Comparison of ENCODE assay signal across 15 mouse cellular contexts in genomic region chr3:101939152-101939551, GRCm38 (mm10). TPM values are rescaled to one million over a fixed set of nuclear protein-coding genes. Genes with fewer than 3 reads are reported as not detected.
DNase-seq lines count a peak whose midpoint lies in the region; ATAC-seq and TF ChIP-seq lines count a peak whose summit lies in the region.
"Had no signal": no experiment of that assay in that cellular context is flagged by ENCODE, and none has a peak within 500 bp of the region (broad histone marks: within the 10 kb centered on the region; RNA-seq: fewer than 3 reads in every experiment).

No protein-coding gene starts in this region.

- peak overlapping the region; percentile 80 for H3K27ac ChIP-seq in bone marrow, adult 2 months (ENCODE audit: control insufficient read depth, insufficient read depth, low read depth, low read length, poor library complexity)
- H3K27ac ChIP-seq in embryonic facial prominence, embryonic 14.5 days (replicated peaks; ENCODE audit: low read depth, low read length), result no peak overlapping the region
- peak overlapping the region; percentile 47 for H3K27ac ChIP-seq in limb, embryonic 15.5 days
- H3K27ac ChIP-seq in forebrain, embryonic 11.5 days (ENCODE audit: low read depth, low read length), result no peak overlapping the region
- H3K27ac ChIP-seq: hindbrain, embryonic 15.5 days; kidney, postnatal 0 days; neural tube, embryonic 13.5 days had no signal

- no peaks in the 10 kb centered on the region for H3K36me3 ChIP-seq in embryonic facial prominence, embryonic 14.5 days (ENCODE audit: control insufficient read depth, insufficient read depth, low read length)
- H3K36me3 ChIP-seq in limb, embryonic 15.5 days, result no peaks in the 10 kb centered on the region
- H3K36me3 ChIP-seq in forebrain, embryonic 11.5 days (ENCODE audit: control insufficient read depth, insufficient read depth, low read length), result no peaks in the 10 kb centered on the region
- H3K36me3 ChIP-seq: hindbrain, embryonic 15.5 days; neural tube, embryonic 13.5 days had no signal

- no peak for TF ChIP-seq CTCF in bone marrow, adult 2 months (IDR thresholded peaks at IDR 0.05; ENCODE audit: control insufficient read depth, insufficient read depth, low read length)

- H3K4me1 ChIP-seq in bone marrow, adult 2 months (ENCODE audit: control insufficient read depth, insufficient read depth, low read length), result peaks cover 2% of the 10 kb centered on the region; the same call in 1 of the 2 replicates
- H3K4me1 ChIP-seq in embryonic facial prominence, embryonic 14.5 days (ENCODE audit: control insufficient read depth, insufficient read depth, low read length), result no peaks in the 10 kb centered on the region
- H3K4me1 ChIP-seq in limb, embryonic 15.5 days, result no peaks in the 10 kb centered on the region
- H3K4me1 ChIP-seq in forebrain, embryonic 11.5 days (replicated peaks; ENCODE audit: control insufficient read depth, insufficient read depth, low read length), result no peaks in the 10 kb centered on the region

- no peak overlapping the region for H3K4me2 ChIP-seq in embryonic facial prominence, embryonic 14.5 days (ENCODE audit: low read depth, low read length)
- no peak overlapping the region for H3K4me2 ChIP-seq in limb, embryonic 15.5 days
- no peak overlapping the region for H3K4me2 ChIP-seq in forebrain, embryonic 11.5 days (ENCODE audit: low read depth, low read length, severe bottlenecking)
- H3K4me2 ChIP-seq: hindbrain, embryonic 15.5 days; neural tube, embryonic 13.5 days had no signal

- DNase-seq in embryonic facial prominence, embryonic 14.5 days (ENCODE audit: low spot score), result peak; percentile 76
- DNase-seq in layer of hippocampus, postnatal 36 days, result no peak
- DNase-seq in forebrain, embryonic 11.5 days (ENCODE audit: low spot score), result no peak
- DNase-seq in ovary, adult 18-20 months (ENCODE audit: low spot score), result no peak
- DNase-seq: cerebellum, adult 18-20 months; embryo, embryonic 11 days; heart, adult 18-20 months; thymus, adult 18-20 months had no signal

- no peak overlapping the region for H3K9ac ChIP-seq in embryonic facial prominence, embryonic 14.5 days (ENCODE audit: low read depth, low read length)
- H3K9ac ChIP-seq in limb, embryonic 15.5 days, result no peak overlapping the region
- no peak overlapping the region for H3K9ac ChIP-seq in forebrain, embryonic 11.5 days (ENCODE audit: low read length)
- H3K9ac ChIP-seq: hindbrain, embryonic 15.5 days; neural tube, embryonic 13.5 days had no signal

- no peak for TF ChIP-seq POLR2A in bone marrow, adult 2 months (IDR thresholded peaks at IDR 0.05; ENCODE audit: borderline replicate concordance, control insufficient read depth, low read depth, low read length)

- no peaks in the 10 kb centered on the region for H3K9me3 ChIP-seq in embryonic facial prominence, embryonic 14.5 days (ENCODE audit: control insufficient read depth, low read length)
- no peaks in the 10 kb centered on the region for H3K9me3 ChIP-seq in limb, embryonic 15.5 days
- no peaks in the 10 kb centered on the region for H3K9me3 ChIP-seq in forebrain, embryonic 11.5 days (ENCODE audit: control insufficient read depth, low read length)
- H3K9me3 ChIP-seq: hindbrain, embryonic 15.5 days; neural tube, embryonic 13.5 days had no signal

- ATAC-seq in embryonic facial prominence, embryonic 14.5 days (ENCODE audit: low read depth), result peak; percentile 74; the same call in 1 of the 2 replicates
- ATAC-seq in limb, embryonic 15.5 days (ENCODE audit: insufficient number of reproducible peaks, low FRiP score, low TSS enrichment, low read depth), result no peak
- ATAC-seq in megakaryocyte progenitor cell, adult 5-6 weeks (replicated peaks; ENCODE audit: poor library complexity), result peak; percentile 95
- no peak for ATAC-seq in forebrain, embryonic 11.5 days (replicated peaks; ENCODE audit: low FRiP score)
- ATAC-seq: midbrain, embryonic 16.5 days had no signal

- 29% methylated on average over 7 of the region's 7 CpGs for WGBS in bone marrow, adult 2 months
- 64% methylated on average over 7 of the region's 7 CpGs for WGBS in embryonic facial prominence, embryonic 14.5 days
- 57% methylated on average over 7 of the region's 7 CpGs for WGBS in limb, embryonic 15.5 days
- 77% methylated on average over 7 of the region's 7 CpGs for WGBS in forebrain, embryonic 11.5 days

- H3K4me3 ChIP-seq in bone marrow, adult 2 months (replicated peaks; ENCODE audit: control insufficient read depth, low read depth, low read length), result peak overlapping the region; percentile 4
- no peak overlapping the region for H3K4me3 ChIP-seq in embryonic facial prominence, embryonic 14.5 days (ENCODE audit: low read depth, low read length)
- H3K4me3 ChIP-seq in limb, embryonic 15.5 days, result no peak overlapping the region
- no peak overlapping the region for H3K4me3 ChIP-seq in forebrain, embryonic 11.5 days (ENCODE audit: low read depth, low read length)
- H3K4me3 ChIP-seq: hindbrain, embryonic 15.5 days; neural tube, embryonic 13.5 days had no signal

- no peaks in the 10 kb centered on the region for H3K27me3 ChIP-seq in embryonic facial prominence, embryonic 14.5 days (replicated peaks; ENCODE audit: control insufficient read depth, insufficient read depth, low read length)
- H3K27me3 ChIP-seq in limb, embryonic 15.5 days, result no peaks in the 10 kb centered on the region
- H3K27me3 ChIP-seq in forebrain, embryonic 11.5 days (ENCODE audit: control insufficient read depth, insufficient read depth, low read length), result no peaks in the 10 kb centered on the region
- H3K27me3 ChIP-seq: hindbrain, embryonic 15.5 days; neural tube, embryonic 13.5 days had no signal

RNA-seq across cellular contexts. Expression of gene Slc22a15, which starts 14.9 kb away (rescaled TPM):
- polyA plus RNA-seq in bone marrow, adult 2 months (2011; ENCODE audit: insufficient read depth, insufficient read length, low replicate concordance, missing spikeins), result 8.2 and 19.1 TPM in 2 replicates
- 4.8 and 6.8 TPM in 2 replicates for polyA plus RNA-seq in embryonic facial prominence, embryonic 14.5 days (2014; fragmentation: Nextera tagmentation; extraction: Ambion mirVana)
- polyA plus RNA-seq in limb, embryonic 15.5 days (2015; fragmentation: Nextera tagmentation; extraction: Ambion mirVana), result 5.4 and 6.2 TPM in 2 replicates
- total RNA-seq in megakaryocyte progenitor cell, adult 5-6 weeks (2015), result 9.5 and 12.9 TPM in 2 replicates
- 5.4 and 7.4 TPM in 2 replicates for total RNA-seq in megakaryocyte progenitor cell, adult 5-6 weeks (2017)
- total RNA-seq in layer of hippocampus, postnatal 36 days (2021), result 10 to 100 TPM in 1 of 2 experiments, 1 to 10 TPM in 1; 8.1 to 10.0 TPM
- 5.5 and 5.7 TPM in 2 replicates for polyA plus RNA-seq in forebrain, embryonic 11.5 days (2014; fragmentation: Nextera tagmentation; extraction: Ambion mirVana)

Comparison
In these comparisons a context has a peak if more than half of its experiments do, and no peak if none do; other contexts are left out.
1. H3K27ac ChIP-seq: peak in bone marrow, adult 2 months (single experiment) and limb, embryonic 15.5 days (single experiment); none in embryonic facial prominence, embryonic 14.5 days (single experiment) and forebrain, embryonic 11.5 days (single experiment).
2. ATAC-seq: peak in embryonic facial prominence, embryonic 14.5 days (single experiment) and megakaryocyte progenitor cell, adult 5-6 weeks (single experiment); none in limb, embryonic 15.5 days (single experiment) and forebrain, embryonic 11.5 days (single experiment).